Mouse (Mus musculus) hematopoietic multipotent progenitor cell, adult 10-12 weeks (in vitro differentiated cells): ENCODE results near the gene Khnyn. TPM values are rescaled to one million over a fixed set of nuclear protein-coding genes. Genes with fewer than 3 reads are reported as not detected.

Experiments
- polyA plus RNA-seq: library from polyadenylated mRNA; stranded (reverse); fragments of >175 nt; gene quantifications from 2 replicates; pipeline ENCODE4 v1.2.3, GENCODE M21; 2012; ENCODE audit warnings: low replicate concordance

The Khnyn gene
- polyA plus RNA-seq: 32.4 and 55.4 TPM in 2 replicates

GRCm38 (mm10) chr14:55884713-55885113 lies at the start of gene Khnyn:
Khnyn (plus strand) TSS chr14:55884947.

GRCm38 (mm10) chr14:55853621-55854285 lies 31.0 kb upstream of the Khnyn start, which contains the start of gene Nynrin:
Nynrin (plus strand) TSS chr14:55854010.

GRCm38 (mm10) chr14:55884166-55884565 lies 581 bp upstream of the Khnyn start, which contains the start of gene Cbln3:
Cbln3 (minus strand) TSS chr14:55884392.

GRCm38 (mm10) chr14:55899701-55900413 lies 15.1 kb downstream of the Khnyn start, which contains the start of gene Sdr39u1:
Sdr39u1 (minus strand) TSS chr14:55900293.

GRCm38 (mm10) chr14:55944575-55944974 lies 59.8 kb downstream of the Khnyn start, which contains the start of gene Cma1:
Cma1 (minus strand) TSS chr14:55944675.

Other genes with a start within 250 kb of the Khnyn start
- gene Ipo4, start 249.0 kb upstream of the Khnyn start, polyA plus RNA-seq: 14.0 and 57.8 TPM in 2 replicates
- 3.7 TPM in 1 of 2 replicates, not detected in the other for gene Gm49378, start 247.1 kb upstream of the Khnyn start, polyA plus RNA-seq
- 14.0 and 32.8 TPM in 2 replicates for gene Tm9sf1, start 241.1 kb upstream of the Khnyn start, polyA plus RNA-seq
- 0.45 and 0.48 TPM in 2 replicates for gene Tssk4, start 234.8 kb upstream of the Khnyn start, polyA plus RNA-seq
- 18.5 and 23.8 TPM in 2 replicates for gene Mdp1, start 224.4 kb upstream of the Khnyn start, polyA plus RNA-seq
- gene Gmpr2, start 213.0 kb upstream of the Khnyn start, polyA plus RNA-seq: 5.9 and 22.3 TPM in 2 replicates
- gene Nedd8, start 212.8 kb upstream of the Khnyn start, polyA plus RNA-seq: 36.9 and 68.6 TPM in 2 replicates
- 48.2 and 59.6 TPM in 2 replicates for gene Tinf2, start 203.1 kb upstream of the Khnyn start, polyA plus RNA-seq
- 13.8 and 16.6 TPM in 2 replicates for gene Tgm1, start 171.0 kb upstream of the Khnyn start, polyA plus RNA-seq
- gene Rabggta, start 162.7 kb upstream of the Khnyn start, polyA plus RNA-seq: 27.4 and 45.7 TPM in 2 replicates
- gene Dhrs1, start 139.3 kb upstream of the Khnyn start, polyA plus RNA-seq: 8.3 and 9.9 TPM in 2 replicates
- 16.1 and 20.1 TPM in 2 replicates for gene Nop9, start 139.3 kb upstream of the Khnyn start, polyA plus RNA-seq
- 0.11 and 0.15 TPM in 2 replicates for gene Cideb, start 126.5 kb upstream of the Khnyn start, polyA plus RNA-seq
- gene Ltb4r2, start 123.5 kb upstream of the Khnyn start, polyA plus RNA-seq: 0.13 and 0.56 TPM in 2 replicates
- 4.6 and 38.8 TPM in 2 replicates for gene Ltb4r1, start 119.0 kb upstream of the Khnyn start, polyA plus RNA-seq
- gene Adcy4, start 100.9 kb upstream of the Khnyn start, polyA plus RNA-seq: 0.45 and 1.2 TPM in 2 replicates
- 43.4 and 85.4 TPM in 2 replicates for gene Ripk3, start 96.1 kb upstream of the Khnyn start, polyA plus RNA-seq
- 0.08 and 0.16 TPM in 2 replicates for gene Nfatc4, start 61.8 kb upstream of the Khnyn start, polyA plus RNA-seq
- 0.58 and 0.74 TPM in 2 replicates for gene Nynrin, start 30.9 kb upstream of the Khnyn start, polyA plus RNA-seq
- gene Cbln3, start 555 bp upstream of the Khnyn start, polyA plus RNA-seq: 0.03 and 0.25 TPM in 2 replicates
- gene Sdr39u1, start 15.3 kb downstream of the Khnyn start, polyA plus RNA-seq: 13.1 and 24.5 TPM in 2 replicates
- gene Cma1, start 59.7 kb downstream of the Khnyn start, polyA plus RNA-seq: 0.73 and 2.0 TPM in 2 replicates
- not detected in 2 replicates for gene Cma2, start 66.0 kb downstream of the Khnyn start, polyA plus RNA-seq
- 0.82 TPM in 1 of 2 replicates, not detected in the other for gene Mcpt1, start 133.0 kb downstream of the Khnyn start, polyA plus RNA-seq
- not detected in 2 replicates for gene Mcpt9, start 145.5 kb downstream of the Khnyn start, polyA plus RNA-seq
- gene Mcpt2, start 157.1 kb downstream of the Khnyn start, polyA plus RNA-seq: 0.11 TPM in 1 of 2 replicates, not detected in the other
- gene Mcpt4, start 177.4 kb downstream of the Khnyn start, polyA plus RNA-seq: 11.9 TPM in 1 of 2 replicates, not detected in the other
- 0.50 and 1.1 TPM in 2 replicates for gene Mcpt8, start 200.3 kb downstream of the Khnyn start, polyA plus RNA-seq
- gene Ctsg, start 217.6 kb downstream of the Khnyn start, polyA plus RNA-seq: 1.4 and 2.0 TPM in 2 replicates
- not detected in 2 replicates for gene Gzme, start 235.7 kb downstream of the Khnyn start, polyA plus RNA-seq
- not detected in 2 replicates for gene Gzmd, start 247.7 kb downstream of the Khnyn start, polyA plus RNA-seq